Mouse (Mus musculus): ENCODE data around the gene Rpl23a. TPM values are rescaled to one million over a fixed set of nuclear protein-coding genes. Genes with fewer than 3 reads are reported as not detected.

Rpl23a gene
- 906 and 951 TPM in 2 replicates for polyA plus RNA-seq (2014; fragmentation: Nextera tagmentation; extraction: Ambion mirVana)

- Histone ChIP-seq H3K9ac (replicated peaks; ENCODE audit: low read depth, low read length) (peak within 1 kb of the TSS; percentile 92), H3K4me1 (ENCODE audit: control insufficient read depth, insufficient read depth, low read length) (peaks cover 22% of the 10 kb centered on the region), H3K27ac (ENCODE audit: low read depth, low read length) (peak within 1 kb of the TSS; percentile 93), H3K9me3 (ENCODE audit: control insufficient read depth, low read length) (no peaks in the 10 kb centered on the region), H3K36me3 (ENCODE audit: control insufficient read depth, insufficient read depth, low read length) (peaks cover 24% of the 10 kb centered on the region), H3K4me3 (ENCODE audit: low read depth, low read length) (peak within 1 kb of the TSS; percentile 91), H3K27me3 (ENCODE audit: control insufficient read depth, insufficient read depth, low read length) (no peaks in the 10 kb centered on the region), H3K4me2 (ENCODE audit: low read depth, low read length) (peak within 1 kb of the TSS; percentile 71)
- ATAC-seq (ENCODE audit: low read depth), result peak; percentile 91
- under 1% methylated on average over 38 of the region's 38 CpGs for WGBS
These were observed at the start of gene Rpl23a for GRCm38 (mm10) chr11:78182961-78183844. Rpl23a (minus strand) TSS chr11:78183584.

DNA sequence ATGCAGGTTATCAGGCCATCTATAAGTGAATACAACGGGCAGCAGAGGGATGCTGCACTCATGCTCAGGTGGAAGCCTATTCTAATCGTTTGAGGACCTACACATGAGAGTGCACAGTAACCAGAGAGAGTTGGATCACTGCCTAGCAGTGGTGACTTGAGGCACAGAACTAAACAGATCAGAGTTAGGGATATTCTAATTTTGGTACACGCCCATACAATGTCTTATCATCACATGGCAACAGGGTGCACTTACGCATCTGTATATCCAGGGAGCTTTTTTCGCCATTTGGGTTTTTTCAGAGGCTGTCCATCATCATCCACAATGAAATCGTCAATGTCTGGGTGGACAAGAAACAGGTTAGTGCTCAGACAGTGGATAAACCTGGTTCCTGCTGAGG, 48.1 kb upstream of the Rpl23a start:
- WGBS, result 97% methylated on average over 6 of the region's 6 CpGs

GRCm38 (mm10) chr11:78223586-78223985, 40.2 kb upstream of the Rpl23a start:
- no peak overlapping the region for H3K4me2 ChIP-seq (ENCODE audit: low read depth, low read length)
- no peak overlapping the region for H3K4me3 ChIP-seq (ENCODE audit: low read depth, low read length)
- H3K9ac ChIP-seq (replicated peaks; ENCODE audit: low read depth, low read length), result no peak overlapping the region
- peaks cover 87% of the 10 kb centered on the region for H3K36me3 ChIP-seq (ENCODE audit: control insufficient read depth, insufficient read depth, low read length)
- no peaks in the 10 kb centered on the region for H3K4me1 ChIP-seq (ENCODE audit: control insufficient read depth, insufficient read depth, low read length)
- WGBS, result 95% methylated on average over 4 of the region's 4 CpGs
- H3K27me3 ChIP-seq (ENCODE audit: control insufficient read depth, insufficient read depth, low read length), result no peaks in the 10 kb centered on the region
- no peaks in the 10 kb centered on the region for H3K9me3 ChIP-seq (ENCODE audit: control insufficient read depth, low read length)
- ATAC-seq (ENCODE audit: low read depth), result no peak
- no peak overlapping the region for H3K27ac ChIP-seq (ENCODE audit: low read depth, low read length)

More for the DNA sequence above, 48.1 kb upstream of the Rpl23a start:
- H3K9ac ChIP-seq (replicated peaks; ENCODE audit: low read depth, low read length), result no peak overlapping the region
- H3K27ac ChIP-seq (ENCODE audit: low read depth, low read length), result no peak overlapping the region
- no peaks in the 10 kb centered on the region for H3K27me3 ChIP-seq (ENCODE audit: control insufficient read depth, insufficient read depth, low read length)
- H3K36me3 ChIP-seq (ENCODE audit: control insufficient read depth, insufficient read depth, low read length), result peaks cover 66% of the 10 kb centered on the region
- no peaks in the 10 kb centered on the region for H3K4me1 ChIP-seq (ENCODE audit: control insufficient read depth, insufficient read depth, low read length)
- H3K4me3 ChIP-seq (ENCODE audit: low read depth, low read length), result no peak overlapping the region
- H3K9me3 ChIP-seq (ENCODE audit: control insufficient read depth, low read length), result no peaks in the 10 kb centered on the region
- no peak overlapping the region for H3K4me2 ChIP-seq (ENCODE audit: low read depth, low read length)
- ATAC-seq (ENCODE audit: low read depth), result no peak

- Histone ChIP-seq H3K4me3 (ENCODE audit: low read depth, low read length) (no peak overlapping the region), H3K9ac (replicated peaks; ENCODE audit: low read depth, low read length) (no peak overlapping the region), H3K36me3 (ENCODE audit: control insufficient read depth, insufficient read depth, low read length) (peaks cover 88% of the 10 kb centered on the region), H3K27ac (ENCODE audit: low read depth, low read length) (0 out of 2 replicates have a peak overlapping the region, but pooled peaks have one; percentile 28), H3K4me1 (ENCODE audit: control insufficient read depth, insufficient read depth, low read length) (no peaks in the 10 kb centered on the region), H3K27me3 (ENCODE audit: control insufficient read depth, insufficient read depth, low read length) (no peaks in the 10 kb centered on the region), H3K9me3 (ENCODE audit: control insufficient read depth, low read length) (no peaks in the 10 kb centered on the region), H3K4me2 (ENCODE audit: low read depth, low read length) (no peak overlapping the region)
- 68% methylated on average over 11 of the region's 11 CpGs for WGBS
- ATAC-seq (ENCODE audit: low read depth), result peak; percentile 60; the same call in 1 of the 2 replicates
These were observed 32.4 kb upstream of the Rpl23a start for GRCm38 (mm10) chr11:78215709-78216317.

DNA sequence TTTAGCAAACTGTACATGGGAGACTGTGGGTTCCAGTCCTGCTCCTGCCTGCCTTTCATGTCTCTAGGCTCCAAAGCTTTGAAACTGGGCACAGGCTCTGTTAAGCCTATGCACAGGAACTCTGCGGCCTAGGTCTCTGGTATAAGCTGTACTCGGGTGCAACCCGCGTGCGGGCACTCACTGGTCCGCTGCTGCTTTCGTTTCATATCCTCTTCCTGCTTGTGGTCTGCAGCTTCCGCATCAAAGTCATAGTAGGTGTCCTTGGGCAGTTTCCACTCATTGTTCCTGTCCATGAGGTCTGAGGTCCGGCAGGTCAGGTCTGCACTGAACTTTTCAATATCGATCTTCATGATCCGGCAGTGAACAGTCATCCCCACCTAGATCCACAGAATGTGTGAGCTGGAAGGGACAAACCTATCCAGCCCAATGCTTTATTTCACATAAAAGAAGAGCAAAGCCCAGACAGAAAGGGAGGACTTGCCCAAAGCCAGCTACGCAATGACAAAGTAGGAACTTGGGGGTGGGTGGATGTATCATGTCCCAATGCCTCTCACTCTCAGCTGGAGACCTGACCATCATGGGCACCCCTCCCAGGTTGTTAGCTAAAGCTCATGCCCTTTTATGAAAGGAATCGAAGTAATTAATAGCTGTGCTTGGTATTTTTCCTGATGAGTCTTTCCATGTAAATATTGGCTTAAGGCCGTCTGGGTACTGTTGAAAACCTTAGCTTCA, 29.9 kb upstream of the Rpl23a start:
- no peaks in the 10 kb centered on the region for H3K9me3 ChIP-seq (ENCODE audit: control insufficient read depth, low read length)
- 97% methylated on average over 14 of the region's 14 CpGs for WGBS
- H3K4me1 ChIP-seq (ENCODE audit: control insufficient read depth, insufficient read depth, low read length), result no peaks in the 10 kb centered on the region
- H3K9ac ChIP-seq (replicated peaks; ENCODE audit: low read depth, low read length), result no peak overlapping the region
- ATAC-seq (ENCODE audit: low read depth), result no peak
- no peak overlapping the region for H3K27ac ChIP-seq (ENCODE audit: low read depth, low read length)
- no peak overlapping the region for H3K4me2 ChIP-seq (ENCODE audit: low read depth, low read length)
- H3K36me3 ChIP-seq (ENCODE audit: control insufficient read depth, insufficient read depth, low read length), result peaks cover 92% of the 10 kb centered on the region
- no peaks in the 10 kb centered on the region for H3K27me3 ChIP-seq (ENCODE audit: control insufficient read depth, insufficient read depth, low read length)
- H3K4me3 ChIP-seq (ENCODE audit: low read depth, low read length), result no peak overlapping the region

- no peak for ATAC-seq (ENCODE audit: low read depth)
- Histone ChIP-seq H3K9ac (replicated peaks; ENCODE audit: low read depth, low read length) (no peak overlapping the region), H3K4me2 (ENCODE audit: low read depth, low read length) (no peak overlapping the region), H3K9me3 (ENCODE audit: control insufficient read depth, low read length) (no peaks in the 10 kb centered on the region), H3K4me3 (ENCODE audit: low read depth, low read length) (no peak overlapping the region), H3K27me3 (ENCODE audit: control insufficient read depth, insufficient read depth, low read length) (no peaks in the 10 kb centered on the region), H3K36me3 (ENCODE audit: control insufficient read depth, insufficient read depth, low read length) (peaks cover 95% of the 10 kb centered on the region), H3K27ac (ENCODE audit: low read depth, low read length) (no peak overlapping the region), H3K4me1 (ENCODE audit: control insufficient read depth, insufficient read depth, low read length) (no peaks in the 10 kb centered on the region)
- 93% methylated on average over 5 of the region's 5 CpGs for WGBS
These were observed 28.1 kb upstream of the Rpl23a start for GRCm38 (mm10) chr11:78211513-78211912.

DNA sequence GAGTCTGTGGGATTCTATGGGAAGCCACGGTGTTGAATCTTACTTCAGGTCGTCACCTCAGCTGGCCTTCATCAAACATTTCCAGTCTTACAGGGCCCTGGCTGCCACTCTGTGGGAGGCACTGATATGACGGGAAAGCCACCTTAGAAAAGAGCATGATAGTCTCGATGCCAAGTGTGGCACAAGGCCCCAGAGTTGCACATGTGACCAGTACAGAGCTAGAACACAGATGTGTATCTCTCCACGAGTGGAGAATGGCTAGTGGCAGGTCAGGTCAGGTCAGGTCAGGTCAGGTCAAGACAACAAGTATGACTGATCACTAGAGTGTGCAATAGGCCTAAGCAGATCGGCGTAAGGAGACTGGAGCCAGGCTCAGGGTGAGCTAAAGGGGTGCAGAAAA, 27.2 kb upstream of the Rpl23a start:
- Histone ChIP-seq H3K27me3 (ENCODE audit: control insufficient read depth, insufficient read depth, low read length) (no peaks in the 10 kb centered on the region), H3K4me2 (ENCODE audit: low read depth, low read length) (no peak overlapping the region), H3K4me1 (ENCODE audit: control insufficient read depth, insufficient read depth, low read length) (peaks cover 9% of the 10 kb centered on the region; the same call in 1 of the 2 replicates), H3K27ac (ENCODE audit: low read depth, low read length) (no peak overlapping the region), H3K36me3 (ENCODE audit: control insufficient read depth, insufficient read depth, low read length) (peaks cover 96% of the 10 kb centered on the region), H3K9me3 (ENCODE audit: control insufficient read depth, low read length) (no peaks in the 10 kb centered on the region), H3K9ac (replicated peaks; ENCODE audit: low read depth, low read length) (no peak overlapping the region), H3K4me3 (ENCODE audit: low read depth, low read length) (no peak overlapping the region)
- ATAC-seq (ENCODE audit: low read depth), result no peak
- WGBS, result 71% methylated on average over 7 of the region's 7 CpGs

DNA sequence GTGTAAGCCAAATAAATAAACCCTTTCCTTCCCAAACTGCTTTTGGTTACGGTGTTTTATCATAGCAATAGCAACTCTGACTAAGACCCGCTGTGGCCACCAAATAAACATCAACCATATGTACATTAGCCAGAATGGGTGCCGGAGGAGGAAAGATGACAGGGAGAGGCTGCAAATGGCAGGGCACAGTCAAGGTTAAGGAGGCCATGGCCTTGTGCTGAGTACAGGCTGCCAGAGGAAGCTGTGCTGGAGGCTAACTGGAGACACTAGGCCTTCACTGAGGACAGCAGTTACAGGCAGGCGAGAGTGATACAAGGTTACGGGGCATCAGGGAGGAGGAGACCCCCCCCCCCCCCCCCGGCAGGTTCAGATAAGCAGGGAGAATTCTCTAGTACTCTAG, 26.5 kb upstream of the Rpl23a start:
- H3K36me3 ChIP-seq (ENCODE audit: control insufficient read depth, insufficient read depth, low read length), result peaks cover 93% of the 10 kb centered on the region
- 96% methylated on average over 5 of the region's 6 CpGs for WGBS
- no peak overlapping the region for H3K4me3 ChIP-seq (ENCODE audit: low read depth, low read length)
- H3K27ac ChIP-seq (ENCODE audit: low read depth, low read length), result no peak overlapping the region
- no peak overlapping the region for H3K9ac ChIP-seq (replicated peaks; ENCODE audit: low read depth, low read length)
- ATAC-seq (ENCODE audit: low read depth), result no peak
- H3K4me2 ChIP-seq (ENCODE audit: low read depth, low read length), result no peak overlapping the region
- H3K9me3 ChIP-seq (ENCODE audit: control insufficient read depth, low read length), result no peaks in the 10 kb centered on the region
- H3K4me1 ChIP-seq (ENCODE audit: control insufficient read depth, insufficient read depth, low read length), result peaks cover 10% of the 10 kb centered on the region; the same call in 1 of the 2 replicates
- no peaks in the 10 kb centered on the region for H3K27me3 ChIP-seq (ENCODE audit: control insufficient read depth, insufficient read depth, low read length)
